Mouse (Mus musculus): ENCODE measurements around the gene Gm3233.

GRCm38 (mm10) chr10:77713734-77714133 lies 45.7 kb downstream of the Gm3233 start:
- no peak for TF ChIP-seq CTCF (conservative IDR thresholded peaks at IDR 0.05; ENCODE audit: insufficient read depth, insufficient read length, low read depth, low read length)
- TF ChIP-seq POLR2A (IDR thresholded peaks at IDR 0.05; ENCODE audit: low read depth, low read length), result no peak

Measured in kidney, adult 2 months (tissue).